Mouse (Mus musculus) mouse embryonic stem cell (cell line): ENCODE measurements around the gene Reln.

Experiments used
- in situ Hi-C, 2 experiments: fragments of 300-500 bp; cut with MboI; formaldehyde crosslinking; loops; 1 replicate in 1 of 2; 3 replicates in 1 of 2; pipeline ENCODE4 v1.14.3; 2019 to 2020; ENCODE audit warnings: low sequenced_read_pairs in 2 of 2, low pct_unique_long_range_greater_than_20kb in 1 of 2, mixed read lengths in 1 of 2; ENCODE audit not compliant: unreplicated experiment in 1 of 2

The Reln gene

GRCm38 (mm10) chr5:22344556-22344975 is at the start of gene Reln:
Gene Reln (minus strand): TSS chr5:22344702.
- in situ Hi-C loops: no loop called here

GRCm38 (mm10) chr5:22388502-22388901 is 44.0 kb upstream of the Reln start:
- in situ Hi-C loops: no loop called here

GRCm38 (mm10) chr5:22360510-22360909 is 16.0 kb upstream of the Reln start:
- in situ Hi-C loops: no loop called here

- in situ Hi-C loops: no loop called here
These were observed 3.9 kb upstream of the Reln start for GRCm38 (mm10) chr5:22348412-22348811.

- in situ Hi-C loops: no loop called here
These were observed 3.2 kb upstream of the Reln start for GRCm38 (mm10) chr5:22347732-22348131.

GRCm38 (mm10) chr5:22345894-22346635 is 1.6 kb upstream of the Reln start:
- in situ Hi-C loops: no loop called here

GRCm38 (mm10) chr5:22344976-22345651 is 612 bp upstream of the Reln start:
- in situ Hi-C loops: no loop called here

- in situ Hi-C loops: no loop called here
These were observed 503 bp downstream of the Reln start for GRCm38 (mm10) chr5:22343843-22344555.

GRCm38 (mm10) chr5:22343536-22343842 is 1.0 kb downstream of the Reln start:
- in situ Hi-C loops: no loop called here

GRCm38 (mm10) chr5:22342461-22342860 is 2.0 kb downstream of the Reln start:
- in situ Hi-C loops: no loop called here

- in situ Hi-C loops: no loop called here
These were observed 3.5 kb downstream of the Reln start for GRCm38 (mm10) chr5:22340991-22341390.

- in situ Hi-C loops: no loop called here
These were observed 9.1 kb downstream of the Reln start for GRCm38 (mm10) chr5:22335408-22335807.

GRCm38 (mm10) chr5:22330802-22331201 is 13.7 kb downstream of the Reln start:
- in situ Hi-C loops: no loop called here

GRCm38 (mm10) chr5:22328431-22329359 is 15.8 kb downstream of the Reln start:
- in situ Hi-C loops: no loop called here

- in situ Hi-C loops: no loop called here
These were observed 17.3 kb downstream of the Reln start for GRCm38 (mm10) chr5:22327170-22327569.

- in situ Hi-C loops: no loop called here
These were observed 20.7 kb downstream of the Reln start for GRCm38 (mm10) chr5:22323801-22324200.

GRCm38 (mm10) chr5:22317807-22318206 is 26.7 kb downstream of the Reln start:
- in situ Hi-C loops: no loop called here

GRCm38 (mm10) chr5:22316471-22316870 is 28.0 kb downstream of the Reln start:
- in situ Hi-C loops: no loop called here

GRCm38 (mm10) chr5:22315990-22316389 is 28.5 kb downstream of the Reln start:
- in situ Hi-C loops: no loop called here
